Mouse (Mus musculus): ENCODE results near the gene Gm128. TPM values are rescaled to one million over a fixed set of nuclear protein-coding genes. Genes with fewer than 3 reads are reported as not detected.

The Gm128 gene
- polyA plus RNA-seq, 2 experiments, result 0.63 to 0.89 TPM

GRCm38 (mm10) chr3:95276428-95276934 lies 35.1 kb upstream of the Gm128 start:
- no peaks in the 10 kb centered on the region for H3K27me3 ChIP-seq (ENCODE audit: control insufficient read depth, insufficient read depth, low read length)
- H3K9me3 ChIP-seq (ENCODE audit: control insufficient read depth, low read length), result no peaks in the 10 kb centered on the region
- no peak for ATAC-seq (ENCODE audit: low FRiP score, low read depth)
- H3K4me3 ChIP-seq (replicated peaks; ENCODE audit: low read length), result no peak overlapping the region
- WGBS, result 71% methylated on average over 5 of the region's 5 CpGs
- no peak for DNase-seq (ENCODE audit: low spot score)
- TF ChIP-seq POLR2A (IDR thresholded peaks at IDR 0.05; ENCODE audit: borderline replicate concordance, extremely low read depth, insufficient read depth, insufficient read length), result no peak
- peaks cover 4% of the 10 kb centered on the region for H3K4me1 ChIP-seq (ENCODE audit: control insufficient read depth, insufficient read depth, low read length)
- H3K27ac ChIP-seq (replicated peaks; ENCODE audit: low read depth, low read length), result no peak overlapping the region
- no peak overlapping the region for H3K4me2 ChIP-seq (replicated peaks; ENCODE audit: low read depth, low read length, severe bottlenecking)
- 0 out of 2 replicates have a peak, but pooled peaks cover 4% of the 10 kb centered on the region for H3K36me3 ChIP-seq (ENCODE audit: control insufficient read depth, insufficient read depth, low read length)
- H3K9ac ChIP-seq (ENCODE audit: low read depth, low read length, severe bottlenecking), result no peak overlapping the region

- H3K9ac ChIP-seq (ENCODE audit: low read depth, low read length, severe bottlenecking), result no peak overlapping the region
- no peaks in the 10 kb centered on the region for H3K9me3 ChIP-seq (ENCODE audit: control insufficient read depth, low read length)
- H3K4me2 ChIP-seq (replicated peaks; ENCODE audit: low read depth, low read length, severe bottlenecking), result no peak overlapping the region
- 81% methylated on average over 6 of the region's 6 CpGs for WGBS
- H3K36me3 ChIP-seq (ENCODE audit: control insufficient read depth, insufficient read depth, low read length), result 0 out of 2 replicates have a peak, but pooled peaks cover 4% of the 10 kb centered on the region
- H3K4me3 ChIP-seq (replicated peaks; ENCODE audit: low read length), result no peak overlapping the region
- ATAC-seq (ENCODE audit: low FRiP score, low read depth), result no peak
- no peaks in the 10 kb centered on the region for H3K4me1 ChIP-seq (ENCODE audit: control insufficient read depth, insufficient read depth, low read length)
- H3K27ac ChIP-seq (replicated peaks; ENCODE audit: low read depth, low read length), result no peak overlapping the region
- no peaks in the 10 kb centered on the region for H3K27me3 ChIP-seq (ENCODE audit: control insufficient read depth, insufficient read depth, low read length)
- DNase-seq (ENCODE audit: low spot score), result no peak
- no peak for TF ChIP-seq POLR2A (IDR thresholded peaks at IDR 0.05; ENCODE audit: borderline replicate concordance, extremely low read depth, insufficient read depth, insufficient read length)
Observed at GRCm38 (mm10) chr3:95275161-95275560, 33.8 kb upstream of the Gm128 start.

- H3K27ac ChIP-seq (replicated peaks; ENCODE audit: low read depth, low read length), result no peak overlapping the region
- H3K4me2 ChIP-seq (replicated peaks; ENCODE audit: low read depth, low read length, severe bottlenecking), result no peak overlapping the region
- H3K4me3 ChIP-seq (replicated peaks; ENCODE audit: low read length), result no peak overlapping the region
- no peaks in the 10 kb centered on the region for H3K27me3 ChIP-seq (ENCODE audit: control insufficient read depth, insufficient read depth, low read length)
- WGBS, result 93% methylated on average over 4 of the region's 4 CpGs
- H3K36me3 ChIP-seq (ENCODE audit: control insufficient read depth, insufficient read depth, low read length), result peaks cover 6% of the 10 kb centered on the region; the same call in 1 of the 2 replicates
- H3K4me1 ChIP-seq (ENCODE audit: control insufficient read depth, insufficient read depth, low read length), result no peaks in the 10 kb centered on the region
- ATAC-seq (ENCODE audit: low FRiP score, low read depth), result no peak
- DNase-seq (ENCODE audit: low spot score), result no peak
- no peak overlapping the region for H3K9ac ChIP-seq (ENCODE audit: low read depth, low read length, severe bottlenecking)
- no peaks in the 10 kb centered on the region for H3K9me3 ChIP-seq (ENCODE audit: control insufficient read depth, low read length)
- no peak for TF ChIP-seq POLR2A (IDR thresholded peaks at IDR 0.05; ENCODE audit: borderline replicate concordance, extremely low read depth, insufficient read depth, insufficient read length)
Observed at GRCm38 (mm10) chr3:95274453-95274852, 33.1 kb upstream of the Gm128 start.

- Histone ChIP-seq H3K4me1 (ENCODE audit: control insufficient read depth, insufficient read depth, low read length) (no peaks in the 10 kb centered on the region), H3K4me3 (replicated peaks; ENCODE audit: low read length) (no peak overlapping the region), H3K27ac (replicated peaks; ENCODE audit: low read depth, low read length) (no peak overlapping the region), H3K36me3 (ENCODE audit: control insufficient read depth, insufficient read depth, low read length) (peaks cover 15% of the 10 kb centered on the region), H3K9ac (ENCODE audit: low read depth, low read length, severe bottlenecking) (no peak overlapping the region), H3K27me3 (ENCODE audit: control insufficient read depth, insufficient read depth, low read length) (no peaks in the 10 kb centered on the region), H3K9me3 (ENCODE audit: control insufficient read depth, low read length) (no peaks in the 10 kb centered on the region), H3K4me2 (replicated peaks; ENCODE audit: low read depth, low read length, severe bottlenecking) (no peak overlapping the region)
- no peak for TF ChIP-seq POLR2A (IDR thresholded peaks at IDR 0.05; ENCODE audit: borderline replicate concordance, extremely low read depth, insufficient read depth, insufficient read length)
- ATAC-seq (ENCODE audit: low FRiP score, low read depth) (no peak), DNase-seq (ENCODE audit: low spot score) (no peak)
- WGBS, result 95% methylated on average over 5 of the region's 5 CpGs
Observed at GRCm38 (mm10) chr3:95273471-95273870, 32.1 kb upstream of the Gm128 start.

GRCm38 (mm10) chr3:95270766-95271364 lies 29.5 kb upstream of the Gm128 start:
- no peak overlapping the region for H3K9ac ChIP-seq (ENCODE audit: low read depth, low read length, severe bottlenecking)
- 88% methylated on average over 12 of the region's 12 CpGs for WGBS
- H3K27ac ChIP-seq (replicated peaks; ENCODE audit: low read depth, low read length), result no peak overlapping the region
- no peak for TF ChIP-seq POLR2A (IDR thresholded peaks at IDR 0.05; ENCODE audit: borderline replicate concordance, extremely low read depth, insufficient read depth, insufficient read length)
- no peaks in the 10 kb centered on the region for H3K27me3 ChIP-seq (ENCODE audit: control insufficient read depth, insufficient read depth, low read length)
- ATAC-seq (ENCODE audit: low FRiP score, low read depth) (no peak), DNase-seq (ENCODE audit: low spot score) (no peak)
- no peaks in the 10 kb centered on the region for H3K4me1 ChIP-seq (ENCODE audit: control insufficient read depth, insufficient read depth, low read length)
- no peaks in the 10 kb centered on the region for H3K9me3 ChIP-seq (ENCODE audit: control insufficient read depth, low read length)
- no peak overlapping the region for H3K4me3 ChIP-seq (replicated peaks; ENCODE audit: low read length)
- peaks cover 35% of the 10 kb centered on the region for H3K36me3 ChIP-seq (ENCODE audit: control insufficient read depth, insufficient read depth, low read length)
- no peak overlapping the region for H3K4me2 ChIP-seq (replicated peaks; ENCODE audit: low read depth, low read length, severe bottlenecking)

All from limb, embryonic 14.5 days (tissue).